Mouse (Mus musculus) liver, embryonic 14.5 days (tissue): ENCODE data around the gene Gtf2ird1. TPM values are rescaled to one million over a fixed set of nuclear protein-coding genes. Genes with fewer than 3 reads are reported as not detected.

ENCODE experiments used
- ATAC-seq: fragments of 200-750 bp; cut with Nextera tagmentation; 2 replicates; pipeline ENCODE4 v1.8.0; 2017; ENCODE audit warnings: moderate number of reproducible peaks, mild to moderate bottlenecking, moderate library complexity; ENCODE audit not compliant: insufficient read depth
- DNase-seq, 3 experiments: peaks; one replicate each; pipeline ENCODE4 v3.0.0-alpha.2; 2012 to 2013; ENCODE audit warnings: low read depth in 3 of 3, low spot score in 3 of 3
- H3K27ac ChIP-seq: fragments of 300-500 bp; sonication (generic); 2 replicates; pipeline ENCODE4 v1.5.1; 2014; ENCODE audit warnings: moderate library complexity, mild to moderate bottlenecking, control low read depth, inconsistent platforms
- H3K27me3 ChIP-seq: fragments of 300-500 bp; sonication (generic); 2 replicates; pipeline ENCODE4 v1.6.1; 2014; ENCODE audit warnings: mild to moderate bottlenecking, low read length, moderate library complexity; ENCODE audit not compliant: control insufficient read depth, insufficient read depth
- H3K36me3 ChIP-seq: fragments of 300-500 bp; sonication (generic); replicated peaks from 2 replicates; pipeline ENCODE4 v1.6.1; 2014; ENCODE audit warnings: low read depth; ENCODE audit not compliant: control insufficient read depth, insufficient read depth
- H3K4me1 ChIP-seq, 2 experiments: fragments of 200-500 bp in 1 of 2; fragments of 300-500 bp in 1 of 2; sonication (generic) in 1 of 2; replicated peaks; 2 replicates each; pipeline ENCODE4 v1.6.1; 2012 to 2014; ENCODE audit warnings: antibody characterized with exemption in 1 of 2, inconsistent platforms in 1 of 2, low read length in 1 of 2; ENCODE audit not compliant: control insufficient read depth in 2 of 2, insufficient read depth in 2 of 2
- H3K4me2 ChIP-seq: fragments of 300-500 bp; sonication (generic); 2 replicates; pipeline ENCODE4 v1.6.1; 2014; ENCODE audit warnings: low read depth, mild to moderate bottlenecking, control low read depth, moderate library complexity
- H3K4me3 ChIP-seq, 2 experiments: fragments of 200-500 bp in 1 of 2; fragments of 300-500 bp in 1 of 2; sonication (generic) in 1 of 2; 2 replicates each; pipeline ENCODE4 v1.5.1; 2012 to 2014; ENCODE audit warnings: low read depth in 2 of 2, low read length in 2 of 2, mild to moderate bottlenecking in 2 of 2, control low read depth in 1 of 2, inconsistent platforms in 1 of 2, moderate library complexity in 1 of 2; ENCODE audit not compliant: insufficient read depth in 1 of 2
- H3K9ac ChIP-seq: fragments of 300-500 bp; sonication (generic); replicated peaks from 2 replicates; pipeline ENCODE4 v1.6.1; 2014; ENCODE audit warnings: mild to moderate bottlenecking, control low read depth, moderate library complexity
- H3K9me3 ChIP-seq: fragments of 300-500 bp; sonication (generic); 2 replicates; pipeline ENCODE4 v1.6.1; 2016; ENCODE audit warnings: low read length, mixed read lengths; ENCODE audit not compliant: control insufficient read depth
- CTCF ChIP-seq: IDR thresholded peaks from 2 replicates; pipeline ENCODE4 v1.5.1; 2016; ENCODE audit warnings: antibody characterized with exemption, low read depth, control low read depth
- EP300 ChIP-seq: IDR thresholded peaks from 2 replicates; pipeline ENCODE4 v1.6.1; 2016; ENCODE audit warnings: antibody characterized with exemption, low read depth
- WGBS: fragments of 180-500 bp; shearing (Covaris S2); extraction: QIAGEN DNeasy Blood & Tissue Kit; methylation state at CpG from one replicate; pipeline ENCODE4 v1.1.7; 2014; ENCODE audit not compliant: insufficient replicate concordance; 5-methylcytosine and 5-hydroxymethylcytosine counted together
- polyA plus RNA-seq, 2 experiments: library from polyadenylated mRNA; depleted of rRNA in 1 of 2; stranded (reverse) in 1 of 2; unstranded in 1 of 2; fragments of >200 nt; fragmentation: Nextera tagmentation in 1 of 2; extraction: Ambion mirVana in 1 of 2; gene quantifications; 2 replicates each; pipeline versions ENCODE4 v1.2.1 to v1.2.3; 2012 to 2014

Gene Gtf2ird1
- polyA plus RNA-seq, 2 experiments, result 7.5 to 8.4 TPM

DNA sequence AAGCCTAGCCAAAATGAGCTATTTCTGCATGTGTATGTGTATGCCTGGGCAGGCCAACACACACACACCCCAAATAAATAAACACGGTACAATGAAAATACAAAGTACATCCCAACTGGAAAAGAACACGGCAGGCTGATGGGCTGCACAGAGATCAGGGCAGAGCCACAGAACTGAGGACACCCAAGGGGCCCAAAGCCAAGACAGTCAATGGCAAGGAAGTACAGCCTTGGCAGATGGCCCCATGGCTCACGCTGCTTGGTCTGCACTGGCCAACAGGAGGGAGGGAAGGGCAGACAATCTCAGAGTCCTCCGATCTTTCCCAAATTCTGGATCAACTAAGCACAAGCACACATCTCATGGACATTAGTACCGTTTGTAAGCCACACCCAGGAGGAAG is 32.6 kb downstream of the Gtf2ird1 start:
- Histone ChIP-seq H3K4me3 (no peak overlapping the region), H3K27me3 (no peaks in the 10 kb centered on the region), H3K4me2 (no peak overlapping the region), H3K9me3 (no peaks in the 10 kb centered on the region), H3K27ac (no peak overlapping the region), H3K36me3 (no peaks in the 10 kb centered on the region), H3K4me1 (no peaks in the 10 kb centered on the region), H3K9ac (no peak overlapping the region)
- WGBS, result 66% methylated on average over 5 of the region's 5 CpGs
- ATAC-seq (no peak), DNase-seq (no peak)
- no peak for TF ChIP-seq EP300
- TF ChIP-seq CTCF, result no peak

DNA sequence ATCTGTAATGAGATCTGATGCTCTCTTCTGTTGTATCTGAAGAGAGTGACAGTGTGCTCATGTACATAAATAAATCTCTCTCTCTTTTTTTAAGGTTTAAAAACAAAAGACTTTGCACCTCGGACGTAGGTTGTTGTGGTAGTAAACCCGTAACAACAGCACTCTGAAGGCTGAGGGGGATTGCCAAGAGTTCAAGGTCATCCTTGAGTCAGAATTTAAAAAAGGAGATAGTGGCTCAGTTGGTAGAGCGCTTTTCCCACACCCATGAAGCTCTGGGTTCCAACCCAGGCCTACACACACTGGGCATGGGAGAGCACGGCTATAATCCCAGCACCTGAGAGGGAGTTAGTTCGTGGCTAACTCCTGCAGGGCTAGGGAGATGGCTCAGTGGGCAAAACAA is 33.1 kb downstream of the Gtf2ird1 start:
- no peak overlapping the region for H3K4me2 ChIP-seq
- no peaks in the 10 kb centered on the region for H3K4me1 ChIP-seq
- H3K9me3 ChIP-seq, result no peaks in the 10 kb centered on the region
- no peak overlapping the region for H3K27ac ChIP-seq
- no peak overlapping the region for H3K9ac ChIP-seq
- H3K27me3 ChIP-seq, result no peaks in the 10 kb centered on the region
- no peak for TF ChIP-seq EP300
- TF ChIP-seq CTCF, result no peak
- 83% methylated on average over 6 of the region's 6 CpGs for WGBS
- DNase-seq (no peak), ATAC-seq (no peak)
- H3K36me3 ChIP-seq, result no peaks in the 10 kb centered on the region
- no peak overlapping the region for H3K4me3 ChIP-seq

DNA sequence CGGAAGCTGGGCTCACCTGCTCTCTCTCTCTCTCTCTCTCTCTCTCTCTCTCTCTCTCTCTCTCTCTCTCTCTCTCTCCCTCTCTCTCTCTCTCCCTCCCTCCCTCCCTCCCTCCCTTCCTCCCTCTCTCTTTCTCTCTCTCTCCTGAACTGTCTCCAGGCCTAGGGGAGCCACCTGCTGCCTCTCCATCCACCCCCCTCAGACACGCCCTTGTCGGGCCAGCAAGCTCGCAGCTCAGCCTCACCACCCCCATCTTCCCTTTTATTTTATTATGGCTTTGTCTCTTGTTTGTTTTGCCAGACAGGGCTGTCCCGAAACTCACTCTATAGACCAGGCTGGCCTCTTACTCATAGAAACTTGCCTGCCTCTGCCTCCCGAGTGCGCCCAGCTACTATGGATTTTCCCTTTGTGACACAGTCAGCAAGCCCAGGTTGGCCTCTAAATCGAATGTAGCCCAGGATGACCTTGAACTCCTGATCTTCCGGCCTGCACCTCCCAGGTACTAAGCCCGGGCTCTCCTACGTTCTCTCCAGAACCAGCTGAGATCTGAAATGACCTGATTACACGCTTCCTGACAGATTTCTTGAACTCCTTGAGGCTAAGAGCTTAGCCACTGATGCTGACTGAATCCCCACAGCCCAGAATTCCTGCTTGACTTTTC is 34.1 kb downstream of the Gtf2ird1 start:
- no peak overlapping the region for H3K4me2 ChIP-seq
- no peaks in the 10 kb centered on the region for H3K27me3 ChIP-seq
- no peaks in the 10 kb centered on the region for H3K9me3 ChIP-seq
- DNase-seq (no peak), ATAC-seq (no peak)
- no peak for TF ChIP-seq EP300
- TF ChIP-seq CTCF, result no peak
- no peaks in the 10 kb centered on the region for H3K36me3 ChIP-seq
- no peak overlapping the region for H3K4me3 ChIP-seq
- H3K27ac ChIP-seq, result no peak overlapping the region
- WGBS, result 77% methylated on average over 12 of the region's 12 CpGs
- H3K9ac ChIP-seq, result no peak overlapping the region
- H3K4me1 ChIP-seq, result no peaks in the 10 kb centered on the region

DNA sequence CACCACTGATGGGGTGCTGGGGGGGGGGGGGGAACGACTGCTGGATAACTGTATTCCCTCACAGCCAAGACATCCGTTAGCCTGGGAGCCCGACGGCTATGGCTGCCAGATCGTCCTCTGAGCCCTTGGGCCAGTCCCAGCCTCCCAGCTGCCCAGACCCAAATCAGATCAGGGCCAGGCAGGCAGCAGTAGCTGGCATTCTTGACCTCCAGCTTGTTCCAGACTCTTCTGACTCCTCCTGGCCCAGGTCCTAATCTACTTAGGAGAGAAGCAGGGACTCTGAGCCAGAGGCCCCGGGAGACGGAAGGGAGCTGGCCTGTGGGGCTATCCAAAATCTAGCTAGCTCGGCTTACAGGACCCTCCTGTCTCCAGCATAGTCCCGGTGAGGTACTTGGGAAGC is 35.5 kb downstream of the Gtf2ird1 start:
- no peak for ATAC-seq
- no peak overlapping the region for H3K4me3 ChIP-seq
- DNase-seq, result no peak
- H3K9me3 ChIP-seq, result no peaks in the 10 kb centered on the region
- no peak overlapping the region for H3K27ac ChIP-seq
- TF ChIP-seq CTCF (no peak), EP300 (no peak)
- no peak overlapping the region for H3K9ac ChIP-seq
- 77% methylated on average over 9 of the region's 9 CpGs for WGBS
- no peaks in the 10 kb centered on the region for H3K27me3 ChIP-seq
- no peaks in the 10 kb centered on the region for H3K36me3 ChIP-seq
- H3K4me1 ChIP-seq, result no peaks in the 10 kb centered on the region
- no peak overlapping the region for H3K4me2 ChIP-seq

DNA sequence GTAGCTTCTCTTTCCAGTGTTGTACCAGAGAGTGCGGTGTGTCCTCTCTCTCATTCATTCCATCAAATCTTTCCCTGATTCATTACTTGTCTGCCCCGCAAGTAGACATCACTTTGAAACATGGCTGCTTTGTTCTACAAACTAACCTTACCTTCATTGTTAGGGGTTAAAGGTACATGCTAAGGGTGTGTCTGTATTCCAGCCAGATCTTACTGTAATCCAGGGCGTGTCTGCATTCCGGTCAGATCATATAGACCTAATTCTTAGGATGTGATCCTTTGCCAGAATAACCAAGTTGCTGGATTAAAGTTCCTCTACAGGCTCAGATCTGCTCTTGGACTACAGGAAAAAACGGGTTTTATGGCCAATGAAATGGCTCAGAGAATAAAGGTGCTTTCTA is 36.8 kb downstream of the Gtf2ird1 start:
- Histone ChIP-seq H3K27me3 (no peaks in the 10 kb centered on the region), H3K4me1 (no peaks in the 10 kb centered on the region), H3K27ac (no peak overlapping the region), H3K4me2 (no peak overlapping the region), H3K4me3 (no peak overlapping the region), H3K36me3 (no peaks in the 10 kb centered on the region), H3K9me3 (no peaks in the 10 kb centered on the region), H3K9ac (no peak overlapping the region)
- DNase-seq, result no peak
- no peak for ATAC-seq
- TF ChIP-seq CTCF (no peak), EP300 (no peak)
- WGBS, result 75% methylated on average over 5 of the region's 5 CpGs
